Mouse (Mus musculus): ENCODE measurements around the gene Tmem87b. TPM values are rescaled to one million over a fixed set of nuclear protein-coding genes. Genes with fewer than 3 reads are reported as not detected.
A peak's percentile ranks its signal among the peaks of the same experiment; 100 is the strongest.

The Tmem87b gene
- polyA plus RNA-seq, 1 experiment from 2014 or later, result 28.3 TPM

GRCm38 (mm10) chr2:128833035-128833434 is 15.1 kb downstream of the Tmem87b start:
- DNase-seq (ENCODE audit: low spot score), result no peak
- no peaks in the 10 kb centered on the region for H3K27me3 ChIP-seq (ENCODE audit: low read depth, poor library complexity, severe bottlenecking)
- 94% methylated on average over 2 of the region's 2 CpGs for WGBS
- H3K4me1 ChIP-seq, result no peaks in the 10 kb centered on the region
- no peaks in the 10 kb centered on the region for H3K9me3 ChIP-seq (replicated peaks)
- no peak overlapping the region for H3K27ac ChIP-seq
- peaks cover 96% of the 10 kb centered on the region for H3K36me3 ChIP-seq
- no peak overlapping the region for H3K4me3 ChIP-seq

- no peak overlapping the region for H3K4me3 ChIP-seq
- WGBS, result 91% methylated on average over 2 of the region's 2 CpGs
- DNase-seq (ENCODE audit: low spot score), result no peak
- no peaks in the 10 kb centered on the region for H3K9me3 ChIP-seq (replicated peaks)
- no peak overlapping the region for H3K27ac ChIP-seq
- peaks cover 93% of the 10 kb centered on the region for H3K36me3 ChIP-seq
- no peaks in the 10 kb centered on the region for H3K27me3 ChIP-seq (ENCODE audit: low read depth, poor library complexity, severe bottlenecking)
- H3K4me1 ChIP-seq, result no peaks in the 10 kb centered on the region
Measured at GRCm38 (mm10) chr2:128833435-128833834, 15.5 kb downstream of the Tmem87b start.

- no peaks in the 10 kb centered on the region for H3K9me3 ChIP-seq (replicated peaks)
- H3K27ac ChIP-seq, result no peak overlapping the region
- 91% methylated on average over 8 of the region's 8 CpGs for WGBS
- no peaks in the 10 kb centered on the region for H3K4me1 ChIP-seq
- DNase-seq (ENCODE audit: low spot score), result no peak
- H3K4me3 ChIP-seq, result no peak overlapping the region
- H3K27me3 ChIP-seq (ENCODE audit: low read depth, poor library complexity, severe bottlenecking), result no peaks in the 10 kb centered on the region
- peaks cover 77% of the 10 kb centered on the region for H3K36me3 ChIP-seq
Measured at GRCm38 (mm10) chr2:128837531-128837930, 19.6 kb downstream of the Tmem87b start.

- Histone ChIP-seq H3K27me3 (ENCODE audit: low read depth, poor library complexity, severe bottlenecking) (no peaks in the 10 kb centered on the region), H3K9me3 (replicated peaks) (no peaks in the 10 kb centered on the region), H3K4me3 (no peak overlapping the region), H3K36me3 (peaks cover 77% of the 10 kb centered on the region), H3K4me1 (no peaks in the 10 kb centered on the region), H3K27ac (no peak overlapping the region)
- no peak for DNase-seq (ENCODE audit: low spot score)
- 96% methylated on average over 3 of the region's 3 CpGs for WGBS
Measured at GRCm38 (mm10) chr2:128838611-128839010, 20.7 kb downstream of the Tmem87b start.

GRCm38 (mm10) chr2:128839501-128839900 is 21.6 kb downstream of the Tmem87b start:
- H3K27me3 ChIP-seq (ENCODE audit: low read depth, poor library complexity, severe bottlenecking), result no peaks in the 10 kb centered on the region
- 83% methylated on average over 2 of the region's 2 CpGs for WGBS
- no peaks in the 10 kb centered on the region for H3K4me1 ChIP-seq
- H3K4me3 ChIP-seq, result no peak overlapping the region
- H3K9me3 ChIP-seq (replicated peaks), result no peaks in the 10 kb centered on the region
- no peak for DNase-seq (ENCODE audit: low spot score)
- H3K36me3 ChIP-seq, result peaks cover 76% of the 10 kb centered on the region
- no peak overlapping the region for H3K27ac ChIP-seq

GRCm38 (mm10) chr2:128842437-128842836 is 24.5 kb downstream of the Tmem87b start:
- Histone ChIP-seq H3K4me1 (no peaks in the 10 kb centered on the region), H3K36me3 (peaks cover 72% of the 10 kb centered on the region), H3K4me3 (no peak overlapping the region), H3K27ac (no peak overlapping the region), H3K9me3 (replicated peaks) (no peaks in the 10 kb centered on the region), H3K27me3 (ENCODE audit: low read depth, poor library complexity, severe bottlenecking) (no peaks in the 10 kb centered on the region)
- 95% methylated on average over 8 of the region's 8 CpGs for WGBS
- no peak for DNase-seq (ENCODE audit: low spot score)

GRCm38 (mm10) chr2:128850036-128850435 is 32.1 kb downstream of the Tmem87b start:
- no peaks in the 10 kb centered on the region for H3K27me3 ChIP-seq (ENCODE audit: low read depth, poor library complexity, severe bottlenecking)
- DNase-seq (ENCODE audit: low spot score), result no peak
- 98% methylated on average over 2 of the region's 2 CpGs for WGBS
- no peaks in the 10 kb centered on the region for H3K9me3 ChIP-seq (replicated peaks)
- no peaks in the 10 kb centered on the region for H3K4me1 ChIP-seq
- H3K36me3 ChIP-seq, result peaks cover 76% of the 10 kb centered on the region
- no peak overlapping the region for H3K27ac ChIP-seq
- H3K4me3 ChIP-seq, result no peak overlapping the region

- no peaks in the 10 kb centered on the region for H3K9me3 ChIP-seq (replicated peaks)
- DNase-seq (ENCODE audit: low spot score), result no peak
- H3K36me3 ChIP-seq, result peaks cover 16% of the 10 kb centered on the region
- whole genome bisulfite sequencing, result 89% methylated on average over 1 of the region's 1 CpGs
- H3K27me3 ChIP-seq (ENCODE audit: low read depth, poor library complexity, severe bottlenecking), result peaks cover 3% of the 10 kb centered on the region; the same call in 1 of the 2 replicates
- H3K4me3 ChIP-seq, result no peak overlapping the region
- no peak overlapping the region for H3K27ac ChIP-seq
- H3K4me1 ChIP-seq, result no peaks in the 10 kb centered on the region
Measured at GRCm38 (mm10) chr2:128856673-128857072, 38.8 kb downstream of the Tmem87b start.

- peaks cover 6% of the 10 kb centered on the region for H3K4me1 ChIP-seq
- no peak for DNase-seq (ENCODE audit: low spot score)
- H3K27ac ChIP-seq, result no peak overlapping the region
- H3K9me3 ChIP-seq (replicated peaks), result no peaks in the 10 kb centered on the region
- H3K36me3 ChIP-seq, result no peaks in the 10 kb centered on the region
- peaks cover 19% of the 10 kb centered on the region for H3K27me3 ChIP-seq (ENCODE audit: low read depth, poor library complexity, severe bottlenecking)
- H3K4me3 ChIP-seq, result no peak overlapping the region
- WGBS, result 92% methylated on average over 6 of the region's 6 CpGs
Measured at GRCm38 (mm10) chr2:128858962-128859361, 41.0 kb downstream of the Tmem87b start.

GRCm38 (mm10) chr2:128859861-128860260 is 41.9 kb downstream of the Tmem87b start:
- H3K4me1 ChIP-seq, result peaks cover 11% of the 10 kb centered on the region
- H3K4me3 ChIP-seq, result no peak overlapping the region
- H3K9me3 ChIP-seq (replicated peaks), result no peaks in the 10 kb centered on the region
- DNase-seq (ENCODE audit: low spot score), result no peak
- no peak overlapping the region for H3K27ac ChIP-seq
- WGBS, result 96% methylated on average over 3 of the region's 3 CpGs
- H3K27me3 ChIP-seq (ENCODE audit: low read depth, poor library complexity, severe bottlenecking), result peaks cover 28% of the 10 kb centered on the region
- no peaks in the 10 kb centered on the region for H3K36me3 ChIP-seq

GRCm38 (mm10) chr2:128862636-128863035 is 44.7 kb downstream of the Tmem87b start, which contains the start of gene Fbln7:
TSS of gene Fbln7 (plus strand) at chr2:128862981.
- Histone ChIP-seq H3K36me3 (no peaks in the 10 kb centered on the region), H3K27ac (peak within 1 kb of the TSS; percentile 82), H3K27me3 (ENCODE audit: low read depth, poor library complexity, severe bottlenecking) (peaks cover 44% of the 10 kb centered on the region), H3K4me3 (peak within 1 kb of the TSS; percentile 68), H3K9me3 (replicated peaks) (no peaks in the 10 kb centered on the region), H3K4me1 (peaks cover 17% of the 10 kb centered on the region)
- DNase-seq (ENCODE audit: low spot score), result no peak
- WGBS, result 92% methylated on average over 9 of the region's 9 CpGs

GRCm38 (mm10) chr2:128863777-128864331 is 45.9 kb downstream of the Tmem87b start:
- H3K4me1 ChIP-seq, result peaks cover 17% of the 10 kb centered on the region
- peak overlapping the region; percentile 68 for H3K4me3 ChIP-seq
- peaks cover 44% of the 10 kb centered on the region for H3K27me3 ChIP-seq (ENCODE audit: low read depth, poor library complexity, severe bottlenecking)
- H3K9me3 ChIP-seq (replicated peaks), result no peaks in the 10 kb centered on the region
- H3K36me3 ChIP-seq, result no peaks in the 10 kb centered on the region
- peak overlapping the region; percentile 82 for H3K27ac ChIP-seq
- peak; percentile 80 for DNase-seq (ENCODE audit: low spot score)
- under 1% methylated on average over 38 of the region's 38 CpGs for WGBS

- H3K4me1 ChIP-seq, result peaks cover 22% of the 10 kb centered on the region
Measured at GRCm38 (mm10) chr2:128865061-128865460, 47.1 kb downstream of the Tmem87b start.

GRCm38 (mm10) chr2:128871656-128872055 is 53.7 kb downstream of the Tmem87b start:
- Histone ChIP-seq H3K4me1 (peaks cover 4% of the 10 kb centered on the region; the same call in 1 of the 2 replicates), H3K27me3 (ENCODE audit: low read depth, poor library complexity, severe bottlenecking) (no peaks in the 10 kb centered on the region), H3K4me3 (no peak overlapping the region), H3K36me3 (no peaks in the 10 kb centered on the region), H3K9me3 (replicated peaks) (no peaks in the 10 kb centered on the region), H3K27ac (no peak overlapping the region)
- 81% methylated on average over 8 of the region's 8 CpGs for WGBS
- no peak for DNase-seq (ENCODE audit: low spot score)

More at GRCm38 (mm10) chr2:128865061-128865460, 47.1 kb downstream of the Tmem87b start:
- H3K4me3 ChIP-seq, result no peak overlapping the region
- H3K27ac ChIP-seq, result no peak overlapping the region
- no peak for DNase-seq (ENCODE audit: low spot score)
- H3K27me3 ChIP-seq (ENCODE audit: low read depth, poor library complexity, severe bottlenecking), result peaks cover 44% of the 10 kb centered on the region
- no peaks in the 10 kb centered on the region for H3K9me3 ChIP-seq (replicated peaks)
- WGBS, result 37% methylated on average over 3 of the region's 3 CpGs
- H3K36me3 ChIP-seq, result no peaks in the 10 kb centered on the region

Data from limb, embryonic 10.5 days (tissue).